11 mouse cellular contexts compared by ENCODE assay signal in genomic region chr6:127970848-127971247, GRCm38 (mm10).
DNase-seq lines count a peak whose midpoint lies in the region; TF ChIP-seq lines count a peak whose summit lies in the region.
"Had no signal": no experiment of that assay in that cellular context is flagged by ENCODE, and none has a peak within 500 bp of the region (broad histone marks: within the 10 kb centered on the region; RNA-seq: fewer than 3 reads in every experiment).

No protein-coding gene starts in this region.

- peaks cover 4% of the 10 kb centered on the region for H3K4me1 ChIP-seq in ES-Bruce4 (ENCODE audit: control insufficient read depth, insufficient read depth, low read length)

- no peak overlapping the region for H3K9ac ChIP-seq in ES-Bruce4 (ENCODE audit: low read depth, poor library complexity, severe bottlenecking)
- H3K9ac ChIP-seq: embryonic facial prominence, embryonic 13.5 days; hindbrain, embryonic 14.5 days; intestine, embryonic 15.5 days had no signal

- no peaks in the 10 kb centered on the region for H3K9me3 ChIP-seq in ES-Bruce4 (replicated peaks; ENCODE audit: control insufficient read depth, insufficient read depth, low read length, poor library complexity, severe bottlenecking)
- H3K9me3 ChIP-seq: embryonic facial prominence, embryonic 13.5 days; hindbrain, embryonic 10.5 days; intestine, embryonic 15.5 days had no signal

- H3K4me3 ChIP-seq in ES-Bruce4 (ENCODE audit: low read depth, low read length): no peak overlapping the region
- H3K4me3 ChIP-seq: embryonic facial prominence, embryonic 13.5 days; gastrocnemius, adult 2 months; hindbrain, embryonic 10.5 days; intestine, embryonic 15.5 days had no signal

- no peak for TF ChIP-seq CTCF in ES-Bruce4 (IDR thresholded peaks at IDR 0.05; ENCODE audit: low read depth, low read length)

- no peak for TF ChIP-seq POLR2A in ES-Bruce4 (IDR thresholded peaks at IDR 0.05; ENCODE audit: insufficient read depth, low read length)

- H3K27me3 ChIP-seq in ES-Bruce4 (ENCODE audit: control insufficient read depth, insufficient read depth, low read length, poor library complexity, severe bottlenecking): no peaks in the 10 kb centered on the region
- H3K27me3 ChIP-seq: embryonic facial prominence, embryonic 13.5 days; intestine, embryonic 15.5 days had no signal

- H3K36me3 ChIP-seq in ES-Bruce4 (ENCODE audit: control insufficient read depth, insufficient read depth, low read length, poor library complexity, severe bottlenecking): no peaks in the 10 kb centered on the region

- peak; percentile 87 for TF ChIP-seq EP300 in ES-Bruce4 (IDR thresholded peaks at IDR 0.05; ENCODE audit: insufficient read depth, low read depth, low read length)

- DNase-seq in cerebellum, adult 9-11 months: peak; percentile 45
- DNase-seq in cerebellum, adult 9-10 months: no peak
- peak; percentile 71 for DNase-seq in ES-CJ7 (ENCODE audit: low read depth, low spot score)
- DNase-seq in naive thymus-derived CD4-positive, alpha-beta T cell, adult 2 months (ENCODE audit: low read depth): peak; percentile 14
- no peak for DNase-seq in spleen, adult 12 weeks (ENCODE audit: low spot score)

- no peak overlapping the region for H3K27ac ChIP-seq in ES-Bruce4 (ENCODE audit: insufficient read depth, low read length)
- H3K27ac ChIP-seq: embryonic facial prominence, embryonic 13.5 days; gastrocnemius, adult 2 months; hindbrain, embryonic 10.5 days; hindbrain, embryonic 14.5 days; intestine, embryonic 15.5 days had no signal

Comparison
In these comparisons a context has a peak if more than half of its experiments do, and no peak if none do; other contexts are left out.
1. DNase-seq: peak in cerebellum, adult 9-11 months (single experiment), ES-CJ7 (single experiment) and naive thymus-derived CD4-positive, alpha-beta T cell, adult 2 months (single experiment); none in cerebellum, adult 9-10 months (single experiment) and spleen, adult 12 weeks (single experiment).